Mouse (Mus musculus): ENCODE results near the gene Fyb. TPM values are rescaled to one million over a fixed set of nuclear protein-coding genes. Genes with fewer than 3 reads are reported as not detected.

The Fyb gene
- polyA plus RNA-seq, 1 experiment, result 129 TPM

- no peak overlapping the region for H3K4me2 ChIP-seq (ENCODE audit: low read depth)
- H3K36me3 ChIP-seq (ENCODE audit: control insufficient read depth, insufficient read depth), result no peaks in the 10 kb centered on the region
- H3K79me2 ChIP-seq (ENCODE audit: control insufficient read depth, insufficient read depth), result no peaks in the 10 kb centered on the region
- no peak overlapping the region for H3ac ChIP-seq (ENCODE audit: control insufficient read depth, insufficient read length)
- no peak for TF ChIP-seq TCF12 (IDR thresholded peaks at IDR 0.05; ENCODE audit: insufficient read depth, poor library complexity, severe bottlenecking)
- TF ChIP-seq POLR2A (IDR thresholded peaks at IDR 0.05; ENCODE audit: insufficient read length, low read depth), result no peak
- TF ChIP-seq MAX (IDR thresholded peaks at IDR 0.05; ENCODE audit: low read depth), result no peak
- TF ChIP-seq SRF (IDR thresholded peaks at IDR 0.05; ENCODE audit: control insufficient read depth, insufficient read length, low read depth), result no peak
- TF ChIP-seq E2F4 (IDR thresholded peaks at IDR 0.05; ENCODE audit: insufficient read depth), result no peak
- no peak for TF ChIP-seq REST (IDR thresholded peaks at IDR 0.05; ENCODE audit: insufficient read depth, insufficient read length)
- TF ChIP-seq POLR2AphosphoS2 (IDR thresholded peaks at IDR 0.05; ENCODE audit: insufficient read length, low read depth), result no peak
- no peaks in the 10 kb centered on the region for H3K27me3 ChIP-seq (ENCODE audit: control insufficient read depth, insufficient read depth, insufficient read length)
- H3K4me3 ChIP-seq, result no peak overlapping the region
Observed at GRCm38 (mm10) chr15:6629174-6629573, 106.5 kb downstream of the Fyb start.

DNA sequence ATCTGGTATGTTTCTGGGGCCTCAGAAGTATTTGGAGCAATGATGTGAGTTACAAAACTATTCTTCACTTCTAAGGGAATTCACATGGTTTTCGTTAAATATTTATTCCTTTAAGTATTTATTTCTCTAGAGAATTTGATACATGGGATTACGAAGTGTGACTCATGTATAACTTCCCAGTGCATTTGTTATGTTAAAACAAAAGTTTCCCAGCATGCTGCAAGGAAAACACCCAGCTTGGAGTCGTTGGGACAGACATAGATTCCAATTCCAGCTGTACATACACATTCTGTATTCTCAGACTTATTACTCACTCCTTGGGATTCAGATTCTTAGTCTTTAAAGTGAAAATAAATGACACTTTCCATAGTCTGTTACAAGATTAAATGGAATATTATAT is 112.8 kb downstream of the Fyb start:
- H3K27me3 ChIP-seq (ENCODE audit: control insufficient read depth, insufficient read depth, insufficient read length), result no peaks in the 10 kb centered on the region
- TF ChIP-seq POLR2A (IDR thresholded peaks at IDR 0.05; ENCODE audit: insufficient read length, low read depth) (no peak), TCF3 (IDR thresholded peaks at IDR 0.05; ENCODE audit: insufficient read length, low read depth) (no peak), POLR2AphosphoS2 (IDR thresholded peaks at IDR 0.05; ENCODE audit: insufficient read length, low read depth) (no peak), USF1 (IDR thresholded peaks at IDR 0.05; ENCODE audit: low read depth) (no peak), TCF12 (IDR thresholded peaks at IDR 0.05; ENCODE audit: insufficient read depth, poor library complexity, severe bottlenecking) (no peak), REST (IDR thresholded peaks at IDR 0.05; ENCODE audit: insufficient read depth, insufficient read length) (no peak), CEBPB (IDR thresholded peaks at IDR 0.05; ENCODE audit: insufficient read depth, poor library complexity, severe bottlenecking) (no peak), MYOG (IDR thresholded peaks at IDR 0.05; ENCODE audit: control insufficient read depth in 1 of 3, insufficient read depth in 1 of 3, insufficient read length in 2 of 3, low read depth in 2 of 3) (no peak), SRF (IDR thresholded peaks at IDR 0.05; ENCODE audit: control insufficient read depth, insufficient read length, low read depth) (no peak), E2F4 (IDR thresholded peaks at IDR 0.05; ENCODE audit: insufficient read depth) (no peak), MYOD1 (IDR thresholded peaks at IDR 0.05; ENCODE audit: control insufficient read depth in 1 of 3, insufficient read length in 2 of 3, low read depth in 2 of 3) (no peak)
- no peak overlapping the region for H3K4me3 ChIP-seq
- no peaks in the 10 kb centered on the region for H3K79me2 ChIP-seq (ENCODE audit: control insufficient read depth, insufficient read depth)
- H3K36me3 ChIP-seq (ENCODE audit: control insufficient read depth, insufficient read depth), result no peaks in the 10 kb centered on the region
- H3K4me2 ChIP-seq (ENCODE audit: low read depth), result peak overlapping the region; percentile 30
- no peak overlapping the region for H3ac ChIP-seq (ENCODE audit: control insufficient read depth, insufficient read length)

GRCm38 (mm10) chr15:6642223-6642622 is 119.6 kb downstream of the Fyb start:
- no peak for TF ChIP-seq USF1 (IDR thresholded peaks at IDR 0.05; ENCODE audit: low read depth)
- TF ChIP-seq REST (IDR thresholded peaks at IDR 0.05; ENCODE audit: insufficient read depth, insufficient read length), result no peak
- no peak for TF ChIP-seq E2F4 (IDR thresholded peaks at IDR 0.05; ENCODE audit: insufficient read depth)
- TF ChIP-seq TCF3 (IDR thresholded peaks at IDR 0.05; ENCODE audit: insufficient read length, low read depth), result no peak
- TF ChIP-seq MAX (IDR thresholded peaks at IDR 0.05; ENCODE audit: low read depth), result no peak
- TF ChIP-seq POLR2AphosphoS2 (IDR thresholded peaks at IDR 0.05; ENCODE audit: insufficient read length, low read depth), result no peak
- TF ChIP-seq MYOD1 (IDR thresholded peaks at IDR 0.05; ENCODE audit: control insufficient read depth in 1 of 3, insufficient read length in 2 of 3, low read depth in 2 of 3), result no peak
- TF ChIP-seq POLR2A (IDR thresholded peaks at IDR 0.05; ENCODE audit: insufficient read length, low read depth), result no peak
- no peak for TF ChIP-seq CEBPB (IDR thresholded peaks at IDR 0.05; ENCODE audit: insufficient read depth, poor library complexity, severe bottlenecking)
- no peak for TF ChIP-seq SRF (IDR thresholded peaks at IDR 0.05; ENCODE audit: control insufficient read depth, insufficient read length, low read depth)
- no peak for TF ChIP-seq MYOG (IDR thresholded peaks at IDR 0.05; ENCODE audit: control insufficient read depth in 1 of 3, insufficient read depth in 1 of 3, insufficient read length in 2 of 3, low read depth in 2 of 3)
- TF ChIP-seq TCF12 (IDR thresholded peaks at IDR 0.05; ENCODE audit: insufficient read depth, poor library complexity, severe bottlenecking), result no peak

DNA sequence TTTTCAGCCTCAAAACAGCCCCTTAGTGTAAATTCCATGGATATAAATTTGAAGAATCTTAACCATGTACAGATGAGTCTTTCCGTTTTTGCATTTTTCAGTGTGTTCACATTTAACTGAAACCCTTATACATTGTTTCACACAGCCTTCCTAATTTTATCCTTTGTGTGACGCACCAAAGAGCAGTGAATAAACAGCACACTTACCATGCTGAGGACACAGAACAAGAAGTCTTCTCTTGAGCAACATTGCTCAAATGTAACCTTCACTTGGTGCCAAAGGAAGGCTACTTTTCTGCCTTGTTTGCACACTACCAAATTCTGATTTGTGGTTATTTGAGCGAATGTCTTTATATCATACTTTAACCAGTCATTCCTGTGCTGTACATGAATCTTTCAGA is 122.8 kb downstream of the Fyb start:
- no peak overlapping the region for H3ac ChIP-seq (ENCODE audit: control insufficient read depth, insufficient read length)
- H3K4me2 ChIP-seq (ENCODE audit: low read depth), result no peak overlapping the region
- no peaks in the 10 kb centered on the region for H3K79me2 ChIP-seq (ENCODE audit: control insufficient read depth, insufficient read depth)
- TF ChIP-seq SRF (IDR thresholded peaks at IDR 0.05; ENCODE audit: control insufficient read depth, insufficient read length, low read depth) (no peak), POLR2A (IDR thresholded peaks at IDR 0.05; ENCODE audit: insufficient read length, low read depth) (no peak), MAX (IDR thresholded peaks at IDR 0.05; ENCODE audit: low read depth) (no peak), E2F4 (IDR thresholded peaks at IDR 0.05; ENCODE audit: insufficient read depth) (no peak), REST (IDR thresholded peaks at IDR 0.05; ENCODE audit: insufficient read depth, insufficient read length) (no peak), TCF12 (IDR thresholded peaks at IDR 0.05; ENCODE audit: insufficient read depth, poor library complexity, severe bottlenecking) (no peak), MYOG (IDR thresholded peaks at IDR 0.05; ENCODE audit: control insufficient read depth in 1 of 3, insufficient read depth in 1 of 3, insufficient read length in 2 of 3, low read depth in 2 of 3) (no peak)
- H3K27me3 ChIP-seq (ENCODE audit: control insufficient read depth, insufficient read depth, insufficient read length), result no peaks in the 10 kb centered on the region
- H3K4me3 ChIP-seq, result no peak overlapping the region
- no peaks in the 10 kb centered on the region for H3K36me3 ChIP-seq (ENCODE audit: control insufficient read depth, insufficient read depth)

More at GRCm38 (mm10) chr15:6642223-6642622, 119.6 kb downstream of the Fyb start:
- Histone ChIP-seq H3K36me3 (ENCODE audit: control insufficient read depth, insufficient read depth) (no peaks in the 10 kb centered on the region), H3ac (ENCODE audit: control insufficient read depth, insufficient read length) (no peak overlapping the region), H3K79me2 (ENCODE audit: control insufficient read depth, insufficient read depth) (no peaks in the 10 kb centered on the region), H3K27me3 (ENCODE audit: control insufficient read depth, insufficient read depth, insufficient read length) (no peaks in the 10 kb centered on the region), H3K4me3 (no peak overlapping the region), H3K4me2 (ENCODE audit: low read depth) (no peak overlapping the region)

GRCm38 (mm10) chr15:6647066-6647465 is 124.4 kb downstream of the Fyb start:
- H3K79me2 ChIP-seq (ENCODE audit: control insufficient read depth, insufficient read depth), result no peaks in the 10 kb centered on the region

More at GRCm38 (mm10) chr15:6647066-6647465, 124.4 kb downstream of the Fyb start:
- Histone ChIP-seq H3K27me3 (ENCODE audit: control insufficient read depth, insufficient read depth, insufficient read length) (no peaks in the 10 kb centered on the region), H3ac (ENCODE audit: control insufficient read depth, insufficient read length) (no peak overlapping the region), H3K36me3 (ENCODE audit: control insufficient read depth, insufficient read depth) (no peaks in the 10 kb centered on the region), H3K4me2 (ENCODE audit: low read depth) (no peak overlapping the region), H3K4me3 (no peak overlapping the region)
- TF ChIP-seq POLR2A (IDR thresholded peaks at IDR 0.05; ENCODE audit: insufficient read length, low read depth) (no peak), E2F4 (IDR thresholded peaks at IDR 0.05; ENCODE audit: insufficient read depth) (no peak), SRF (IDR thresholded peaks at IDR 0.05; ENCODE audit: control insufficient read depth, insufficient read length, low read depth) (no peak), TCF12 (IDR thresholded peaks at IDR 0.05; ENCODE audit: insufficient read depth, poor library complexity, severe bottlenecking) (no peak), CEBPB (IDR thresholded peaks at IDR 0.05; ENCODE audit: insufficient read depth, poor library complexity, severe bottlenecking) (no peak), MYOD1 (IDR thresholded peaks at IDR 0.05; ENCODE audit: control insufficient read depth in 1 of 3, insufficient read length in 2 of 3, low read depth in 2 of 3) (no peak), TCF3 (IDR thresholded peaks at IDR 0.05; ENCODE audit: insufficient read length, low read depth) (no peak), MYOG (IDR thresholded peaks at IDR 0.05; ENCODE audit: control insufficient read depth in 1 of 3, insufficient read depth in 1 of 3, insufficient read length in 2 of 3, low read depth in 2 of 3) (no peak), MAX (IDR thresholded peaks at IDR 0.05; ENCODE audit: low read depth) (no peak), POLR2AphosphoS2 (IDR thresholded peaks at IDR 0.05; ENCODE audit: insufficient read length, low read depth) (no peak), USF1 (IDR thresholded peaks at IDR 0.05; ENCODE audit: low read depth) (no peak), REST (IDR thresholded peaks at IDR 0.05; ENCODE audit: insufficient read depth, insufficient read length) (no peak)

Measured in myocyte (in vitro differentiated cells).